Mouse (Mus musculus) thymus, adult 2 months (tissue): Measurements from ENCODE around the gene Sprr1a. TPM values are rescaled to one million over a fixed set of nuclear protein-coding genes. Genes with fewer than 3 reads are reported as not detected.

ENCODE experiments used
- DNase-seq: peaks from one replicate; pipeline ENCODE4 v3.0.0; 2021
- H3K27ac ChIP-seq: fragments of 200-500 bp; 2 replicates; pipeline ENCODE4 v1.5.1; 2012; ENCODE audit warnings: low read length, control low read depth; ENCODE audit not compliant: control insufficient read depth, insufficient read depth
- H3K27me3 ChIP-seq: fragments of 200-500 bp; 2 replicates; pipeline ENCODE4 v1.6.1; 2012; ENCODE audit warnings: mild to moderate bottlenecking, low read length, moderate library complexity, mixed read lengths; ENCODE audit not compliant: control insufficient read depth, insufficient read depth
- H3K36me3 ChIP-seq: fragments of 200-500 bp; 2 replicates; pipeline ENCODE4 v1.6.1; 2012; ENCODE audit warnings: mild to moderate bottlenecking, low read length, moderate library complexity; ENCODE audit not compliant: control insufficient read depth, insufficient read depth
- H3K4me1 ChIP-seq: fragments of 200-500 bp; replicated peaks from 2 replicates; pipeline ENCODE4 v1.6.1; 2012; ENCODE audit warnings: low read length; ENCODE audit not compliant: control insufficient read depth, insufficient read depth
- H3K4me3 ChIP-seq: fragments of 200-500 bp; 2 replicates; pipeline ENCODE4 v1.5.1; 2012; ENCODE audit warnings: mild to moderate bottlenecking, low read length, control low read depth, moderate library complexity; ENCODE audit not compliant: control insufficient read depth, insufficient read depth
- CTCF ChIP-seq: fragments of 200-500 bp; IDR thresholded peaks from 2 replicates; pipeline ENCODE4 v1.5.1; 2012; ENCODE audit warnings: mild to moderate bottlenecking, control low read depth, low read length, moderate library complexity, borderline replicate concordance; ENCODE audit not compliant: control insufficient read depth, poor library complexity, insufficient read depth; ENCODE audit errors: extremely low read depth
- POLR2A ChIP-seq: fragments of 200-500 bp; IDR thresholded peaks from 2 replicates; pipeline ENCODE4 v1.6.1; 2012; ENCODE audit warnings: mild to moderate bottlenecking, low read length, control low read depth, moderate library complexity; ENCODE audit not compliant: control insufficient read depth, poor library complexity, insufficient read depth; ENCODE audit errors: extremely low read depth
- WGBS: fragments of 180-500 bp; shearing (Covaris S2); methylation state at CpG from one replicate; pipeline ENCODE4 v1.1.7; 2018; 5-methylcytosine and 5-hydroxymethylcytosine counted together
- polyA plus RNA-seq: library from polyadenylated mRNA; depleted of rRNA; stranded (reverse); fragments of >200 nt; gene quantifications from 2 replicates; pipeline ENCODE4 v1.2.3, GENCODE M21; 2012; rRNA removed

Gene Sprr1a
- polyA plus RNA-seq, 1 experiment = 34.5 TPM

DNA sequence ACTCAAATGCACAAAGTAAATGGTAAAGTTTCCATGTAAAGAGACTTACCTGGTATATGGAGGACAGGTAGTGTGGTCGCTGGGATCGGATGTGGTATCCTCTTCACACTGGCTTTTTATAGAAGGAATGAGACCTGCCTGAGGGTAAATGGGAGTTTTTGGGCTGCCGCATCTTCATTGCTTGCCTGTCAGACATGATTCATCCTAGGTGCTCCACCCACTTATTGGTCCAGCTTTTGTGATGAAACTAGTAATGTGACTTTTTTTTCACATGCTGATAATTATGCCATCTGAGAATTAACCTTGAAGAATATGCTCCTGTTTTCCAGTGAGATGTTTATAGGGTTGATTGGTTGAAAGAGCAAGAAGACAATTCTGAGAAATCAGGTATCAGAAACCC lies 47.0 kb downstream of the Sprr1a start, which contains the start of gene Sprr1b:
Sprr1b (minus strand) TSS at position 101 of the 400 bp plus-strand sequence.
- no peak for DNase-seq
- Histone ChIP-seq H3K27me3 (no peaks in the 10 kb centered on the region), H3K36me3 (no peaks in the 10 kb centered on the region), H3K4me3 (no peak within 1 kb of the TSS), H3K27ac (no peak within 1 kb of the TSS), H3K4me1 (no peaks in the 10 kb centered on the region)
- no peak for TF ChIP-seq CTCF
- no peak for TF ChIP-seq POLR2A
- WGBS = 95% methylated on average over 3 of the region's 3 CpGs

Other genes starting within 250 kb of the Sprr1a start
- gene Sprr2a3, start 200.5 kb downstream of the Sprr1a start, polyA plus RNA-seq = 7.0 and 8.8 TPM in 2 replicates
- gene Sprr2b, start 169.3 kb downstream of the Sprr1a start, polyA plus RNA-seq = 0.42 and 0.51 TPM in 2 replicates
- 0.73 and 2.9 TPM in 2 replicates for gene Sprr2d, start 146.8 kb downstream of the Sprr1a start, polyA plus RNA-seq
- 0.32 and 1.4 TPM in 2 replicates for gene Sprr2e, start 133.8 kb downstream of the Sprr1a start, polyA plus RNA-seq
- gene Sprr2f, start 120.7 kb downstream of the Sprr1a start, polyA plus RNA-seq = 0.52 and 0.93 TPM in 2 replicates
- 0.15 TPM in 1 of 2 replicates, not detected in the other for gene Sprr2h, start 100.2 kb downstream of the Sprr1a start, polyA plus RNA-seq
- 1.8 TPM in 2 replicates for gene Sprr2i, start 77.9 kb downstream of the Sprr1a start, polyA plus RNA-seq
- gene Sprr2j-ps, start 67.8 kb downstream of the Sprr1a start, polyA plus RNA-seq = 0.22 and 0.34 TPM in 2 replicates
- gene Gm9774, start 56.5 kb downstream of the Sprr1a start, polyA plus RNA-seq = 9.9 and 12.4 TPM in 2 replicates
- not detected in 2 replicates for gene Sprr2k, start 53.3 kb downstream of the Sprr1a start, polyA plus RNA-seq
- gene Sprr1b, start 47.1 kb downstream of the Sprr1a start, polyA plus RNA-seq = 2.2 and 2.5 TPM in 2 replicates
- gene Sprr3, start 27.2 kb downstream of the Sprr1a start, polyA plus RNA-seq = 0.14 and 0.51 TPM in 2 replicates
- not detected in 2 replicates for gene Sprr4, start 14.6 kb upstream of the Sprr1a start, polyA plus RNA-seq
- 0.82 and 1.9 TPM in 2 replicates for gene 2310046K23Rik, start 48.6 kb upstream of the Sprr1a start, polyA plus RNA-seq
- 0.26 and 0.28 TPM in 2 replicates for gene Ivl, start 87.8 kb upstream of the Sprr1a start, polyA plus RNA-seq
- 0.45 and 1.3 TPM in 2 replicates for gene Smcp, start 103.1 kb upstream of the Sprr1a start, polyA plus RNA-seq
- 0.22 TPM in 1 of 2 replicates, not detected in the other for gene 2210017I01Rik, start 121.6 kb upstream of the Sprr1a start, polyA plus RNA-seq
- gene Lce6a, start 135.8 kb upstream of the Sprr1a start, polyA plus RNA-seq = not detected in 2 replicates
- 0.42 and 0.85 TPM in 2 replicates for gene Lce1a1, start 162.4 kb upstream of the Sprr1a start, polyA plus RNA-seq
- 0.54 and 1.1 TPM in 2 replicates for gene Lce1b, start 171.0 kb upstream of the Sprr1a start, polyA plus RNA-seq
- 0.47 and 1.00 TPM in 2 replicates for gene Lce1a2, start 184.4 kb upstream of the Sprr1a start, polyA plus RNA-seq
- 0.20 TPM in 2 replicates for gene Lce1c, start 193.4 kb upstream of the Sprr1a start, polyA plus RNA-seq
- 0.37 and 0.96 TPM in 2 replicates for gene Lce1d, start 201.3 kb upstream of the Sprr1a start, polyA plus RNA-seq
- gene Lce1e, start 223.2 kb upstream of the Sprr1a start, polyA plus RNA-seq = 0.31 and 0.48 TPM in 2 replicates
- 0.26 and 0.73 TPM in 2 replicates for gene Lce1f, start 234.5 kb upstream of the Sprr1a start, polyA plus RNA-seq